Mouse (Mus musculus) CD8-positive naive resting alpha-beta T cell, adult 57 days (primary cell): ENCODE measurements around the gene Cr1l. TPM values are rescaled to one million over a fixed set of nuclear protein-coding genes. Genes with fewer than 3 reads are reported as not detected.

Experiments used
- total RNA-seq: library from RNA; stranded (reverse); gene quantifications from one replicate; pipeline ENCODE4 v1.2.4, GENCODE M21; 2023

Cr1l gene
- total RNA-seq = 151 TPM

DNA sequence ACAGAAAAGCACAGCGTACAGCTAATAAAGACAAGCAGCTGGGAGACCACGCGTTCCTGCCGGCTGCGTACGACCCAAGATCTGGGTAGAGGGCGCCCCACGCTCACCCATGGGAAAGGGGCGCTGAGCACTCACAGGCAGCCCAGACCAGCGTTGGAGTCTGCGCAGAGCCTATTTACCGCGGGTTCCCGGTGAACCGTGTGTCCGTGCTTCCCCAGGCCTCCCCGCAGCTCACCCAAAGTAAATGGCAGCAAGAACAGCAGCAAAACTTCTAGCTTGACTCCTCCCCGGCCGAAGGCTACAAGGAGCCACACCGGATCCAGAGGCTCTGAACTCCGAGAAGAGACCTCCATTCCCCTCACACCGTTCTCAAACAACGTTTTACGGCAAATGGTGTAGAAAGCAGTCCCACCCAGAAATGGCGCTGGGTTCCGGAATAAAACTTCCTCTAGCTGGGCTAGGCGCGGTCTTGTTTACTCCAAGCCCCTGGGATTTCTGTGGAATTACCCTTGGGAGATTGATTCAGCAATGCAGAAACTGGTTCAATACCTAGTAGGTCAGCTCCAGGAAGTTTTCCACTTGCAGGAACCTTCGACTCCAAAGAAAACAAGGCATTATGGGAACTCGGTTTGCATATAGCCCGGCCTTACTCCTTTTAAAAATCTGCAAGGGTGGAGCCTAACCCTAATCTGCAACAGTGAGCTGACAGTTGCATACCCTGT, at the start of gene Cr1l:
Gene Cr1l (minus strand): TSS at position 634 of the 722 bp plus-strand sequence.

DNA sequence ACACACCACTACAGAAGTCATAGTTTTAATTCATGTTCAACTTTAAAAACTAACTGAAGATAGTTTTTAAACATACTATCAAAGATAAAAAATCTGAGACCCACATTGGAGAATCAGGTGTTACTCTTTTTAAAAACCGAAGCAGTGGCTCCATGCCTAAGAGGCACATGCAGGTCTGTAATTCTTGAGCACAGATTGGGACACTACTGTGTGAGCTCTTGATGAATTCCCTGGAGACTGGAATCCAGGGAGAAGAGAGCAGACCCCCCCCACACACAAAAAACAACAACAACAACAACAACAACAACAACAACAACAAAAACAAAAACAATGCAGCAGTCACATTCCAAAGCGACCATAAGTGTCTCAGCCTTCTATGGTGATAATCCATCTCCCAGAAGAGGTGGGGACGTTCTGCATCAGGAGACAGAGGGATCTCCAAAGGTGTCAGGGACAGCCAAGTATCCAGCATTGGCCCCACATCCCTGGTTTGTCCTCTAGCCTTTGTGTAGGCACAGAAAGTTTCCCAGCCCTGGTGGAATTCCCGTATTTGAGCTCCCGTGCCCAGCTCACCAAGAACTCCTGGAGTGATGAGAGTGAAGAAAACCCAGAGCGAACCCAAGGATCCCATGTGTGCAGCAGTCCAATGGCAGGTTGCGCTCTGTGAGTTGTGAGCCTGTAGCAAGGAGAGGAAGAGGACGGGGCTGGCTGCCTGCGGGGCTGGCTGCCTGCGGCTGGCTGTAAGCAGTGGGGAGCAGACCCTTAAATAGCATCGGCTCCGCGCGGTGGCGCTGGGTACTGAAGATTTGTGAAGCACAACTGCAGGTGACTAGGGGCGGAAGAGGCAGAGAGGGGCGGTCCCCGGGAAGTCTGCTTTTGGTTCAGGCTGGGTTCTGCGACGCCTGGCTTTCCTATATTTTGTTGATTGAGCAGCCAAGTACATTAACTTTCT, 44.9 kb upstream of the Cr1l start, which contains the start of gene Cr2:
Gene Cr2 (minus strand): TSS at position 737 of the 952 bp plus-strand sequence.

DNA sequence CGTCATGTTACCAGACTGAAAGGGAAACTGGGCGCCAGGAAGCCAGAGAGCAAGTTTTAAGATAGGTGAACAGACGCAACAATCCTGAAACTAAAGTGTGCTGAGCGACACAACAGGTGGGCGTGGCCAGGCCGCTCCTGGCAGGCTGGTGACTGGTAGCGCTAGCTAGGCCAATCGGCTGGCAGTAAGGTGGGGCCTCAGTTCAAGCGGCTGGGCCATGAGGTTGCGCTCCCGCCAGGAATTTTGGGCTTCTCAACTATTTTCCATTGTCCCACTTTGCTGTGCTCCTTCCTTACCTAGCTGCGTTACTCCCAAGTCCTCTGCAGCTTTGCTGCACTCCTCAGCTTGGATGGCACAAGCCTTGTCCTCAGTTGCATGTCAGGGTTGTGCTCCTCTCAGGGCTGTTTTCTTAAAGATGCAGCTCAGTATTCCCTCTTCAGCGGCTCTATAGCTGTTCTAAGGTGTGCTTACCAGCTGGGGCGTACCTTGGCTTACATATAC, 39.1 kb downstream of the Cr1l start, which contains the start of gene Cd46:
Gene Cd46 (minus strand): TSS at position 30 of the 501 bp plus-strand sequence.

Other genes starting within 250 kb of the Cr1l start
- gene Cd34, start 192.8 kb downstream of the Cr1l start, total RNA-seq = not detected
- 4.5 TPM for gene Cd46, start 39.3 kb downstream of the Cr1l start, total RNA-seq
- 72.3 TPM for gene Cr2, start 45.1 kb upstream of the Cr1l start, total RNA-seq